Mouse (Mus musculus): ENCODE data around the gene Shf. TPM values are rescaled to one million over a fixed set of nuclear protein-coding genes. Genes with fewer than 3 reads are reported as not detected.

Shf gene
- polyA plus RNA-seq, 1 experiment from 2014 or later = 2.0 TPM

GRCm38 (mm10) chr2:122377215-122377674, 8.3 kb upstream of the Shf start:
- H3K9ac ChIP-seq (ENCODE audit: low read depth, low read length) = peak overlapping the region; percentile 59; the same call in 1 of the 2 replicates
- H3K9me3 ChIP-seq (ENCODE audit: control insufficient read depth) = no peaks in the 10 kb centered on the region
- ATAC-seq = peak; percentile 86
- H3K4me3 ChIP-seq (ENCODE audit: low read depth, low read length) = peak overlapping the region; percentile 76
- no peak for TF ChIP-seq CTCF (IDR thresholded peaks at IDR 0.05; ENCODE audit: low read depth)
- under 1% methylated on average over 28 of the region's 28 CpGs for WGBS
- peak overlapping the region; percentile 64 for H3K4me2 ChIP-seq (replicated peaks; ENCODE audit: low read depth)
- no peaks in the 10 kb centered on the region for H3K27me3 ChIP-seq (replicated peaks; ENCODE audit: control insufficient read depth, insufficient read depth, low read length)
- no peaks in the 10 kb centered on the region for H3K36me3 ChIP-seq (ENCODE audit: control insufficient read depth, insufficient read depth)
- no peaks in the 10 kb centered on the region for H3K4me1 ChIP-seq (replicated peaks; ENCODE audit: control insufficient read depth, insufficient read depth, low read length)
- H3K27ac ChIP-seq (ENCODE audit: low read depth, low read length) = peak overlapping the region; percentile 82

GRCm38 (mm10) chr2:122376041-122376561, 7.1 kb upstream of the Shf start:
- H3K4me2 ChIP-seq (replicated peaks; ENCODE audit: low read depth) = peak overlapping the region; percentile 83
- no peak for TF ChIP-seq CTCF (IDR thresholded peaks at IDR 0.05; ENCODE audit: low read depth)
- peak overlapping the region; percentile 59 for H3K4me3 ChIP-seq (ENCODE audit: low read depth, low read length)
- H3K27ac ChIP-seq (ENCODE audit: low read depth, low read length) = peak overlapping the region; percentile 74
- H3K9me3 ChIP-seq (ENCODE audit: control insufficient read depth) = no peaks in the 10 kb centered on the region
- no peak for ATAC-seq
- no peaks in the 10 kb centered on the region for H3K4me1 ChIP-seq (replicated peaks; ENCODE audit: control insufficient read depth, insufficient read depth, low read length)
- no peaks in the 10 kb centered on the region for H3K27me3 ChIP-seq (replicated peaks; ENCODE audit: control insufficient read depth, insufficient read depth, low read length)
- WGBS = under 1% methylated on average over 22 of the region's 22 CpGs
- H3K9ac ChIP-seq (ENCODE audit: low read depth, low read length) = peak overlapping the region; percentile 49
- no peaks in the 10 kb centered on the region for H3K36me3 ChIP-seq (ENCODE audit: control insufficient read depth, insufficient read depth)

- H3K9me3 ChIP-seq (ENCODE audit: control insufficient read depth) = no peaks in the 10 kb centered on the region
- H3K4me1 ChIP-seq (replicated peaks; ENCODE audit: control insufficient read depth, insufficient read depth, low read length) = no peaks in the 10 kb centered on the region
- peak; percentile 79 for ATAC-seq
- H3K4me3 ChIP-seq (ENCODE audit: low read depth, low read length) = peak overlapping the region; percentile 59
- H3K27ac ChIP-seq (ENCODE audit: low read depth, low read length) = peak overlapping the region; percentile 74
- no peaks in the 10 kb centered on the region for H3K27me3 ChIP-seq (replicated peaks; ENCODE audit: control insufficient read depth, insufficient read depth, low read length)
- peak overlapping the region; percentile 83 for H3K4me2 ChIP-seq (replicated peaks; ENCODE audit: low read depth)
- WGBS = under 1% methylated on average over 32 of the region's 32 CpGs
- no peak for TF ChIP-seq CTCF (IDR thresholded peaks at IDR 0.05; ENCODE audit: low read depth)
- no peaks in the 10 kb centered on the region for H3K36me3 ChIP-seq (ENCODE audit: control insufficient read depth, insufficient read depth)
- H3K9ac ChIP-seq (ENCODE audit: low read depth, low read length) = peak overlapping the region; percentile 49
Observed at GRCm38 (mm10) chr2:122375391-122375991, 6.5 kb upstream of the Shf start.

- TF ChIP-seq CTCF (IDR thresholded peaks at IDR 0.05; ENCODE audit: low read depth) = no peak
- peak overlapping the region; percentile 57 for H3K4me2 ChIP-seq (replicated peaks; ENCODE audit: low read depth)
- H3K27me3 ChIP-seq (replicated peaks; ENCODE audit: control insufficient read depth, insufficient read depth, low read length) = no peaks in the 10 kb centered on the region
- no peak overlapping the region for H3K9ac ChIP-seq (ENCODE audit: low read depth, low read length)
- H3K36me3 ChIP-seq (ENCODE audit: control insufficient read depth, insufficient read depth) = no peaks in the 10 kb centered on the region
- H3K9me3 ChIP-seq (ENCODE audit: control insufficient read depth) = no peaks in the 10 kb centered on the region
- no peaks in the 10 kb centered on the region for H3K4me1 ChIP-seq (replicated peaks; ENCODE audit: control insufficient read depth, insufficient read depth, low read length)
- no peak for ATAC-seq
- WGBS = 26% methylated on average over 23 of the region's 23 CpGs
- H3K4me3 ChIP-seq (ENCODE audit: low read depth, low read length) = peak overlapping the region; percentile 59
- H3K27ac ChIP-seq (ENCODE audit: low read depth, low read length) = no peak overlapping the region
Observed at GRCm38 (mm10) chr2:122374666-122375331, 5.8 kb upstream of the Shf start.

GRCm38 (mm10) chr2:122374012-122374411, 5.0 kb upstream of the Shf start:
- no peak for ATAC-seq
- 74% methylated on average over 5 of the region's 5 CpGs for WGBS
- H3K27me3 ChIP-seq (replicated peaks; ENCODE audit: control insufficient read depth, insufficient read depth, low read length) = no peaks in the 10 kb centered on the region
- no peak overlapping the region for H3K4me2 ChIP-seq (replicated peaks; ENCODE audit: low read depth)
- no peaks in the 10 kb centered on the region for H3K9me3 ChIP-seq (ENCODE audit: control insufficient read depth)
- TF ChIP-seq CTCF (IDR thresholded peaks at IDR 0.05; ENCODE audit: low read depth) = no peak
- no peak overlapping the region for H3K9ac ChIP-seq (ENCODE audit: low read depth, low read length)
- H3K4me3 ChIP-seq (ENCODE audit: low read depth, low read length) = no peak overlapping the region
- no peak overlapping the region for H3K27ac ChIP-seq (ENCODE audit: low read depth, low read length)
- H3K4me1 ChIP-seq (replicated peaks; ENCODE audit: control insufficient read depth, insufficient read depth, low read length) = no peaks in the 10 kb centered on the region
- no peaks in the 10 kb centered on the region for H3K36me3 ChIP-seq (ENCODE audit: control insufficient read depth, insufficient read depth)

GRCm38 (mm10) chr2:122372541-122372940, 3.6 kb upstream of the Shf start:
- 93% methylated on average over 1 of the region's 1 CpGs for WGBS
- no peaks in the 10 kb centered on the region for H3K36me3 ChIP-seq (ENCODE audit: control insufficient read depth, insufficient read depth)
- H3K9ac ChIP-seq (ENCODE audit: low read depth, low read length) = no peak overlapping the region
- H3K4me1 ChIP-seq (replicated peaks; ENCODE audit: control insufficient read depth, insufficient read depth, low read length) = 0 out of 2 replicates have a peak, but pooled peaks cover under 1% of the 10 kb centered on the region
- H3K9me3 ChIP-seq (ENCODE audit: control insufficient read depth) = no peaks in the 10 kb centered on the region
- no peak for TF ChIP-seq CTCF (IDR thresholded peaks at IDR 0.05; ENCODE audit: low read depth)
- no peak overlapping the region for H3K27ac ChIP-seq (ENCODE audit: low read depth, low read length)
- no peaks in the 10 kb centered on the region for H3K27me3 ChIP-seq (replicated peaks; ENCODE audit: control insufficient read depth, insufficient read depth, low read length)
- no peak for ATAC-seq
- H3K4me3 ChIP-seq (ENCODE audit: low read depth, low read length) = no peak overlapping the region
- H3K4me2 ChIP-seq (replicated peaks; ENCODE audit: low read depth) = no peak overlapping the region
